Mouse (Mus musculus) cerebellum, adult 2 months (tissue): Measurements from ENCODE around the gene Trarg1.

Source experiments
- CTCF ChIP-seq: fragments of 200-500 bp; IDR thresholded peaks from 2 replicates; pipeline ENCODE4 v1.5.1; 2011; ENCODE audit warnings: low read depth, mild to moderate bottlenecking, control low read depth, low read length, moderate library complexity, borderline replicate concordance; ENCODE audit not compliant: insufficient read depth
- POLR2A ChIP-seq: fragments of 200-500 bp; IDR thresholded peaks from 2 replicates; pipeline ENCODE4 v1.6.1; 2011; ENCODE audit warnings: low read length, control low read depth, borderline replicate concordance; ENCODE audit not compliant: insufficient read depth

DNA sequence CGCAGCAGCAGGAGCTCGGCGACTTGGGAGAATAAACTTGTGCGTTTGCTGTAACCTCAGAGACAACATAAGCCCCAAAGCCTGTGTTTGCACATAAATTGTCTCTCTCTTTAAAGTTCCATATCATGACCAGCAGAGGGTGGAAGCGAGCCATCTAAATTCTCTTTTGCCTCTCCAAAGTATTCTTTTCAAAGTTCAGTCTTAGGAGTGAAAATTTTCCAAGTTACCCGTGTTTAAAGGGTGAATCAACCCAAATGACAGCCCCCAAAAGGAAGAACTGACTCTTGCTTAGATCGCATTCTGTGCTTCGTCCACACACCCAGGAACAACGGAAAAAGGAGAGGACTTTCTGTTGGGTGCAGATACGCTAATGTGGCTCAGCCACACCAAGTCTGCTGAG lies 24.5 kb upstream of the Trarg1 start:
- TF ChIP-seq CTCF (peak; percentile 17; the same call in 1 of the 2 replicates), POLR2A (no peak)
